Mouse (Mus musculus): ENCODE data around the gene Cotl1. TPM values are rescaled to one million over a fixed set of nuclear protein-coding genes. Genes with fewer than 3 reads are reported as not detected.

Cotl1 gene
- polyA plus RNA-seq, 1 experiment from 2014 or later = 458 TPM

Other genes starting within 250 kb of the Cotl1 start
- gene Taf1c, start 235.3 kb downstream of the Cotl1 start, polyA plus RNA-seq (2014; fragmentation: Nextera tagmentation; extraction: Ambion mirVana) = 10.1 and 11.9 TPM in 2 replicates
- 0.13 TPM in 1 of 2 replicates, not detected in the other for gene Adad2, start 227.8 kb downstream of the Cotl1 start, polyA plus RNA-seq (2014; fragmentation: Nextera tagmentation; extraction: Ambion mirVana)
- 0.10 TPM in 1 of 2 replicates, not detected in the other for gene Kcng4, start 204.9 kb downstream of the Cotl1 start, polyA plus RNA-seq (2014; fragmentation: Nextera tagmentation; extraction: Ambion mirVana)
- gene Wfdc1, start 174.2 kb downstream of the Cotl1 start, polyA plus RNA-seq (2014; fragmentation: Nextera tagmentation; extraction: Ambion mirVana) = 3.6 and 4.6 TPM in 2 replicates
- 0.40 and 0.96 TPM in 2 replicates for gene Atp2c2, start 140.5 kb downstream of the Cotl1 start, polyA plus RNA-seq (2014; fragmentation: Nextera tagmentation; extraction: Ambion mirVana)
- gene Tldc1, start 62.1 kb downstream of the Cotl1 start, polyA plus RNA-seq (2014; fragmentation: Nextera tagmentation; extraction: Ambion mirVana) = 7.8 and 8.5 TPM in 2 replicates
- gene Klhl36, start 21.7 kb upstream of the Cotl1 start, polyA plus RNA-seq (2014; fragmentation: Nextera tagmentation; extraction: Ambion mirVana) = 9.2 and 9.3 TPM in 2 replicates
- 130 and 136 TPM in 2 replicates for gene Usp10, start 69.8 kb upstream of the Cotl1 start, polyA plus RNA-seq (2014; fragmentation: Nextera tagmentation; extraction: Ambion mirVana)
- gene Gm20388, start 70.3 kb upstream of the Cotl1 start, polyA plus RNA-seq (2014; fragmentation: Nextera tagmentation; extraction: Ambion mirVana) = 11.8 and 11.9 TPM in 2 replicates
- 2.1 and 2.6 TPM in 2 replicates for gene Crispld2, start 151.9 kb upstream of the Cotl1 start, polyA plus RNA-seq (2014; fragmentation: Nextera tagmentation; extraction: Ambion mirVana)